Mouse (Mus musculus) subcutaneous adipose tissue, adult 2 months (tissue): Measurements from ENCODE around the gene Ltv1. TPM values are rescaled to one million over a fixed set of nuclear protein-coding genes. Genes with fewer than 3 reads are reported as not detected.

Source experiments
- polyA plus RNA-seq: library from polyadenylated mRNA; depleted of rRNA; stranded (reverse); fragments of >200 nt; gene quantifications from 2 replicates; pipeline ENCODE4 v1.2.3, GENCODE M21; 2012; ENCODE audit warnings: low replicate concordance; rRNA removed

Gene Ltv1
- 25.5 and 26.2 TPM in 2 replicates for polyA plus RNA-seq

GRCm38 (mm10) chr10:13192731-13193351 is at the start of gene Ltv1:
Ltv1 (minus strand) TSS chr10:13193168.

DNA sequence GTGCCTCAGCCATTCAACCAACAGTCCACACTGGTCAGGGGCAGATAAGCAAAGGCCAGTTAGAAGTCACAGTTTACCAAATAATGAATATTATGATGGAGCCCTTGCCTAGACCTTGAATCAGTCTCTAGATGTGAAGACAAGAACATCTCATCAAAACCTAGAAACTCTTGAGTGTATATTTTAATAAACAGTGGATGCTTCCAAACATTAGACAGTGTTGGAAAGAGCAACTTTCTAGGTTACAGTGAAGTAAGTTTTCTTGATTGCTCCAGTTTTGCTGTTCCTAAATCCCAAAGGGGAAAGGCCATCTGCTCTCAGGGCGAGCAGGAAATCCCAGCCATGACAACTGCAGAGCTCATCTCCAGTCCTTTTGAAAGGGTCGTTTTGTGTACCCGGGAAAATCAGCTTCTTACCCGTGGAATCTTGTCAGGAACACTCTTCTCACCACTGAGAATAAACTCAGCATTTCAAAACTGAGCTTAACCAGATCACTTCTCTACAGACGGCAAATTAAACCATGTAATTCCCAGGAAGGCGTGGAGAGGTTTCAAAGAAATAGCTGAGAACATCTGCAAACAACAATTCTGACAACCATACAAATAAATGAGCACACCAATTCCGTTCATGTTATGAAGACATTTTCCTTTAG is 14.9 kb downstream of the Ltv1 start, which contains the start of gene Zc2hc1b:
TSS of gene Zc2hc1b (minus strand) at position 51 of the 652 bp plus-strand sequence.

Other genes starting within 250 kb of the Ltv1 start
- 1.1 and 4.1 TPM in 2 replicates for gene Stx11, start 228.9 kb downstream of the Ltv1 start, polyA plus RNA-seq
- gene Sf3b5, start 187.8 kb downstream of the Ltv1 start, polyA plus RNA-seq, result 24.1 and 25.5 TPM in 2 replicates
- 56.0 and 114 TPM in 2 replicates for gene Plagl1, start 132.7 kb downstream of the Ltv1 start, polyA plus RNA-seq
- not detected in 2 replicates for gene Zc2hc1b, start 15.1 kb downstream of the Ltv1 start, polyA plus RNA-seq